In the genomic region with DNA sequence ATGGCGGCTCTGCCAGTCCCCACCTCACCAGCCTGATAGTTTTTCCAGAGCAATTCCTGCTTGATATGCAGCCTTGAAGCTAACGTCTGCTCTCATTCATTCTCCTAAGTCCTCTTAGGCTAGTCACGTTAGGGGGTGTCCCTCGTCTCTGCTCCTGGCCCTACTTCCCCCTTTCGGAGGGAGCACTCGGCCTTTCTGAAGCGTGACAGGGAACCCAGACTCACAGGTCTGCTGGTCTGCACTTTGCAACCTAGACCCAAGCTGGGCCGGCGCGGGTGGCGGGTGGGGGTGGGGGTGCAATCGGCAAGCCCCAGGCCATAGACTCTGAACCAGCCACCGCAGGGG, we compare ENCODE assay signal across 8 mouse cellular contexts. TPM values are rescaled to one million over a fixed set of nuclear protein-coding genes. Genes with fewer than 3 reads are reported as not detected.
DNase-seq lines count a peak whose midpoint lies in the region; ATAC-seq and TF ChIP-seq lines count a peak whose summit lies in the region.

No protein-coding gene starts in this region.

- ATAC-seq in neural tube, embryonic 11.5 days (ENCODE audit: insufficient read depth, low FRiP score, low TSS enrichment), result peak; percentile 4; the same call in 1 of the 2 replicates
- peak; percentile 54 to 74 for ATAC-seq in hematopoietic stem cell, adult 5-6 weeks (replicated peaks in 1 of 2; ENCODE audit: insufficient read depth in 1 of 2, low FRiP score in 2 of 2, low TSS enrichment in 1 of 2, low read depth in 1 of 2, poor library complexity in 2 of 2, severe bottlenecking in 2 of 2)
- ATAC-seq in lung, embryonic 15.5 days (ENCODE audit: borderline replicate concordance, extremely low read depth, low FRiP score, low TSS enrichment), result peak; percentile 37; the same call in 1 of the 2 replicates

- H3K4me2 ChIP-seq in neural tube, embryonic 11.5 days (ENCODE audit: low read depth), result peak overlapping the region; percentile 90
- peak overlapping the region; percentile 96 for H3K4me2 ChIP-seq in lung, embryonic 15.5 days

- TF ChIP-seq POLR2A in cortical plate, adult 2 months (IDR thresholded peaks at IDR 0.05; ENCODE audit: extremely low read depth, insufficient read depth, low read length), result no peak
- TF ChIP-seq POLR2A in small intestine, adult 2 months (IDR thresholded peaks at IDR 0.05; ENCODE audit: low read depth, low read length), result no peak

- H3K27ac ChIP-seq in neural tube, embryonic 11.5 days (ENCODE audit: low read depth, low read length), result peak overlapping the region; percentile 76; the same call in 1 of the 2 replicates
- peak overlapping the region; percentile 86 for H3K27ac ChIP-seq in cortical plate, adult 2 months (ENCODE audit: insufficient read depth, low read length)
- peak overlapping the region; percentile 86 for H3K27ac ChIP-seq in lung, embryonic 15.5 days
- peak overlapping the region; percentile 84 for H3K27ac ChIP-seq in small intestine, adult 2 months (ENCODE audit: insufficient read depth, low read depth, low read length)

- peak overlapping the region; percentile 65 for H3K4me3 ChIP-seq in neural tube, embryonic 11.5 days (ENCODE audit: low read depth, low read length)
- peak overlapping the region; percentile 41 for H3K4me3 ChIP-seq in cortical plate, adult 2 months (ENCODE audit: insufficient read depth, low read length)
- peak overlapping the region; percentile 75 for H3K4me3 ChIP-seq in lung, embryonic 15.5 days
- H3K4me3 ChIP-seq in small intestine, adult 2 months (ENCODE audit: low read depth, low read length), result peak overlapping the region; percentile 77

- H3K9ac ChIP-seq in neural tube, embryonic 11.5 days (ENCODE audit: low read length), result peak overlapping the region; percentile 84
- H3K9ac ChIP-seq in lung, embryonic 15.5 days, result peak overlapping the region; percentile 75

- no peaks in the 10 kb centered on the region for H3K36me3 ChIP-seq in neural tube, embryonic 11.5 days (ENCODE audit: control insufficient read depth, insufficient read depth, low read length)
- no peaks in the 10 kb centered on the region for H3K36me3 ChIP-seq in lung, embryonic 15.5 days
- H3K36me3 ChIP-seq in small intestine, adult 2 months (ENCODE audit: control insufficient read depth, insufficient read depth, low read length), result no peaks in the 10 kb centered on the region

- no peaks in the 10 kb centered on the region for H3K9me3 ChIP-seq in neural tube, embryonic 11.5 days (ENCODE audit: control insufficient read depth, low read length)
- no peaks in the 10 kb centered on the region for H3K9me3 ChIP-seq in lung, embryonic 15.5 days

- no peak for DNase-seq in neural tube, embryonic 11.5 days (ENCODE audit: low spot score)
- no peak for DNase-seq in neural tube, embryonic 10.5 days (ENCODE audit: extremely low spot score, low spot score)
- no peak for DNase-seq in cerebellum, adult 8-10 months
- no peak for DNase-seq in gastrocnemius, adult 8-10 months (ENCODE audit: low spot score in 2 of 2)

- no peak for TF ChIP-seq CTCF in cortical plate, adult 2 months (IDR thresholded peaks at IDR 0.05; ENCODE audit: extremely low read depth, insufficient read depth, low read length)
- TF ChIP-seq CTCF in small intestine, adult 2 months (IDR thresholded peaks at IDR 0.05; ENCODE audit: extremely low read depth, insufficient read length, insufficient replicate concordance, low read depth, low read length), result no peak

- WGBS in neural tube, embryonic 11.5 days, result under 1% methylated on average over 13 of the region's 13 CpGs
- WGBS in lung, embryonic 15.5 days, result 3% methylated on average over 13 of the region's 13 CpGs
- WGBS in small intestine, adult 2 months, result 11% methylated on average over 13 of the region's 13 CpGs

- H3K4me1 ChIP-seq in neural tube, embryonic 11.5 days (ENCODE audit: control insufficient read depth, insufficient read depth, low read length), result peaks cover 12% of the 10 kb centered on the region
- no peaks in the 10 kb centered on the region for H3K4me1 ChIP-seq in cortical plate, adult 2 months (ENCODE audit: control insufficient read depth, insufficient read depth, low read length)
- H3K4me1 ChIP-seq in lung, embryonic 15.5 days, result peaks cover 40% of the 10 kb centered on the region
- H3K4me1 ChIP-seq in small intestine, adult 2 months (ENCODE audit: control insufficient read depth, insufficient read depth, insufficient read length, low read length), result no peaks in the 10 kb centered on the region; the same call in 1 of the 2 replicates

- H3K27me3 ChIP-seq in neural tube, embryonic 11.5 days (ENCODE audit: control insufficient read depth, insufficient read depth, low read length), result peaks cover 37% of the 10 kb centered on the region
- peaks cover 32% of the 10 kb centered on the region for H3K27me3 ChIP-seq in lung, embryonic 15.5 days
- H3K27me3 ChIP-seq in small intestine, adult 2 months (ENCODE audit: control insufficient read depth, insufficient read depth, low read length), result peaks cover 39% of the 10 kb centered on the region

RNA-seq across cellular contexts. Expression of a gene that starts 2.6 kb away (rescaled TPM):
- polyA plus RNA-seq in neural tube, embryonic 11.5 days (2014; fragmentation: Nextera tagmentation; extraction: Ambion mirVana), result 22.8 and 24.4 TPM in 2 replicates
- 3.0 and 3.7 TPM in 2 replicates for polyA plus RNA-seq in cortical plate, adult 2 months (2012; rRNA removed)
- 112 and 123 TPM in 2 replicates for total RNA-seq in hematopoietic stem cell, adult 5-6 weeks (2017)
- polyA plus RNA-seq in lung, embryonic 15.5 days (2015; fragmentation: Nextera tagmentation; extraction: Ambion mirVana), result 34.4 and 35.2 TPM in 2 replicates
- 1.8 and 3.1 TPM in 2 replicates for polyA plus RNA-seq in small intestine, adult 2 months (2012; rRNA removed)
- 1 to 10 TPM; 4.3 to 9.0 (median 5.6) TPM for total RNA-seq in gastrocnemius, adult 8-10 months (2022)

Comparison
In these comparisons a context has a peak if more than half of its experiments do, and no peak if none do; other contexts are left out.
1. ATAC-seq: peak in every context shown above with its lines; median percentile 64 in hematopoietic stem cell, adult 5-6 weeks; 37 in lung, embryonic 15.5 days; 4 in neural tube, embryonic 11.5 days.